Mouse (Mus musculus) frontal cortex, adult 2 months (tissue): ENCODE data around the gene Nsa2. TPM values are rescaled to one million over a fixed set of nuclear protein-coding genes. Genes with fewer than 3 reads are reported as not detected.

Source experiments
- DNase-seq, 2 experiments: peaks; one replicate each; pipeline ENCODE4 v3.0.0; 2022; ENCODE audit warnings: low spot score in 1 of 2; ENCODE audit errors: extremely low spot score in 1 of 2
- polyA plus RNA-seq: library from polyadenylated mRNA; depleted of rRNA; stranded (reverse); fragments of >200 nt; gene quantifications from 2 replicates; pipeline ENCODE4 v1.2.3, GENCODE M21; 2012; rRNA removed

Gene Nsa2
- polyA plus RNA-seq, 1 experiment, result 53.2 TPM

GRCm38 (mm10) chr13:97088183-97088582 lies 49.6 kb downstream of the Nsa2 start:
- DNase-seq, result no peak

- no peak for DNase-seq
These were observed 50.3 kb downstream of the Nsa2 start for GRCm38 (mm10) chr13:97087421-97087820.

- no peak for DNase-seq
These were observed 51.4 kb downstream of the Nsa2 start for GRCm38 (mm10) chr13:97086316-97086715.

GRCm38 (mm10) chr13:97082432-97082831 lies 55.3 kb downstream of the Nsa2 start:
- no peak for DNase-seq

- no peak for DNase-seq
These were observed 57.1 kb downstream of the Nsa2 start for GRCm38 (mm10) chr13:97080615-97081014.

- DNase-seq, result no peak
These were observed 57.5 kb downstream of the Nsa2 start for GRCm38 (mm10) chr13:97080201-97080600.

Other genes with a start within 250 kb of the Nsa2 start
- 8.1 and 8.8 TPM in 2 replicates for gene Gcnt4, start 213.2 kb downstream of the Nsa2 start, polyA plus RNA-seq
- not detected in 2 replicates for gene 1700029F12Rik, start 103.6 kb downstream of the Nsa2 start, polyA plus RNA-seq
- 21.0 and 24.0 TPM in 2 replicates for gene Fam169a, start 70.7 kb downstream of the Nsa2 start, polyA plus RNA-seq
- 0.23 and 0.60 TPM in 2 replicates for gene Gm6169, start 38.7 kb downstream of the Nsa2 start, polyA plus RNA-seq
- gene Gfm2, start within 50 bp of the Nsa2 start, polyA plus RNA-seq, result 34.8 and 35.9 TPM in 2 replicates
- 108 and 160 TPM in 2 replicates for gene Hexb, start 60.4 kb upstream of the Nsa2 start, polyA plus RNA-seq
- 204 and 210 TPM in 2 replicates for gene Enc1, start 103.2 kb upstream of the Nsa2 start, polyA plus RNA-seq